Mouse (Mus musculus) layer of hippocampus, postnatal 10 days (tissue): ENCODE data around the gene Lrrk1. TPM values are rescaled to one million over a fixed set of nuclear protein-coding genes. Genes with fewer than 3 reads are reported as not detected.
A peak's percentile ranks its signal among the peaks of the same experiment; 100 is the strongest.
"Not testable (repeated sequence)": the region's sequence is repeated elsewhere in the genome, so short reads cannot be mapped to it uniquely, and the experiment has no call there.

ENCODE experiments used
- DNase-seq, 2 experiments: peaks; one replicate each; pipeline ENCODE4 v3.0.0; 2021; ENCODE audit warnings: low spot score in 2 of 2
- microRNA-seq, 2 experiments: library from miRNA; unstranded; fragments of <30 nt; microRNA quantifications; one replicate each; pipeline ENCODE4 v1.2.0; 2021
- total RNA-seq, 2 experiments: library from RNA; stranded (reverse); gene quantifications; 2 replicates each; pipeline ENCODE4 v1.2.3; 2021

Lrrk1 gene
- total RNA-seq, 2 experiments from 2014 or later = 3.1 to 3.4 TPM

DNA sequence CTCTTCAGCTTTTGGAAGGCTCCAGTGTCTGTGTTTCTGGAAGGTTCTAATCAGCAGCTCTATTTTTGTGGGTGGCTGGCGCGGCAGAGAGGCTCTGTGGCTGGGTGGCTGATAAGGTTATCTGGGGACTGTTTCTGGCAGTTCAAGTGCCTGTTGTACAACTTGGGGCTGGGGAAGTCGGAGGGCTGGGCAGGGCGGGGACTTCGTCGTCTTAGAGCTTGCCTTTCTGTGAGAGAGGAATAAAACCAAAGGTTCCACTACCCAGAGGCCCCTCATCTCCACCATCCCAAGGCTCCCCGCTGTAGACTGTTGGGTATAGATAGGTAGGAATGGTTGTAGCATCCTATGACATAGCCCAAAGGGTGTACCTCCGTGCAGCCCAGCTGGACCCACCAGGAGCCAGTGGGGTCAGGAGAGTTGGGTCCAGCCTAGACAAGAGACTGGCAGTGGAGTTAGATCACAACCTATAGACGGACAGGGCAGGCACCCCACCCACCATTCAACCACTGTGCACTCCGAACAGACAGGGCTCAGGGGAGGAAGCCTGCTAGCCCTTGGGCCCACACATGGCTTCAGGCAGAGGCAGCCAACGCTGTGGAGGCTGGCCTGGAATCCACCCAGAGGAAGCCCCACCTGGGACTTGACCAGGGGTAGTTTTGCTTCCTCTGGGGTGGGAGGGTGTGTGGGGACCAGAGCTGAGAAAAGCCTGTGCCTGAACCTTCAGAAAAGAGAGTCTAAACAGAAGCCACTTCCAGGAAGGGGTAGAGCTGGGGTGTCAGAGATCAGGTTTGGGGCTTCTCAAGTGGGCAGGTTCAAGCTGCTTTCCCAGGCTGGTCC is 191.3 kb downstream of the Lrrk1 start:
- DNase-seq = no peak

- DNase-seq = no peak
Measured at GRCm38 (mm10) chr7:66195881-66196280, 192.3 kb downstream of the Lrrk1 start.

GRCm38 (mm10) chr7:66194511-66194910 is 193.6 kb downstream of the Lrrk1 start:
- DNase-seq = no peak

GRCm38 (mm10) chr7:66190385-66190784 is 197.8 kb downstream of the Lrrk1 start:
- not testable (repeated sequence) for DNase-seq

DNA sequence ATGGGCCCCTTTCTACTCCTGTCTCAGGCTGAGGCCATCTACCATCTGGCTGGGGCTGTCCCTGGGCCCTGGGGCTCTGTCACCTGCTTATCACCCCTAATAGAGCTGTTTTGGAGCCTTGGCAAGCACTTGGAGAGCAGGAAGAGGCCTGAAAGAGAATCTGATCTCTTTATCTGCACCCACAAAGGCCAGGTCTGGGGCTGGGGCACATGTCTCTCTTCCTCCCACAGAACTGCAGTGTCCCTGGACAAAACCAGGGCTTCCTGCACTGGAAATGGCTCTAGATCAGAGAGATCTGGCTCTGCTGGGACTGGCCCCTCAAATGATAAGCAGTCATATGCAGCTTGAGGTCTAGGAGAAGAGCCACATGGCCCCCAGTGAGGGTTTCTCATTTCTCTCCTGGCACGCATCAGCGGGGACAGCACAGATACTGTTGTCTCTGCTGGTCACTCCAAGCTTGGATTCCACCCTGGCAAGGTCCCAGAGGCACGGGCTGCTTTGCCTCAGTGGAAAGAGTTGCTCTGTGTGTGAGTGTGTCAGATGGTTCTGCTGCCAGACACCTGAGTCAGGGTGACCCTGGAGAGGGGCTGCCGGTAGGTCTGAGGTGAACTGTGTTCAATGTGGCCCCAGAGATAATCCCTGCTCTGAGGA is 200.4 kb downstream of the Lrrk1 start:
- no peak for DNase-seq

DNA sequence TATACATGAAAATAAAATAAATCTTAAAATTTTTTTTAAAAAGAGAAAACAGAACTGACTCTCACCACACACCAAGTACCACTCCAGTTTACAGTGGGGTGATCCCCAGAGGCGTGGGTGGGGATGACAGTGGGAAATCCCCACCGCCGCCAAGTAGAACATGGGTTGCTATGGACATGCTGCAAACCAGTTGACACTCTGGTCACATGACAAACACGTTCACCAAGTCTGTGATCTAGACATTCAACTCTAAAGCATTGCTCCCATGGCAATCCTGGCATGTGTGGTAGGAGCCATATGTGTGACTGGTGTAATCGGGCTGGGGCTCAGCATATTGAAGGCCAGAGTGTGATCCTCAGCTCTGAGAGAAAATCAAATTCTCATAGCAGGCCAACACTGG is 202.8 kb downstream of the Lrrk1 start:
- no peak for DNase-seq

- DNase-seq = no peak
Measured at GRCm38 (mm10) chr7:66184026-66184425, 204.1 kb downstream of the Lrrk1 start.

DNA sequence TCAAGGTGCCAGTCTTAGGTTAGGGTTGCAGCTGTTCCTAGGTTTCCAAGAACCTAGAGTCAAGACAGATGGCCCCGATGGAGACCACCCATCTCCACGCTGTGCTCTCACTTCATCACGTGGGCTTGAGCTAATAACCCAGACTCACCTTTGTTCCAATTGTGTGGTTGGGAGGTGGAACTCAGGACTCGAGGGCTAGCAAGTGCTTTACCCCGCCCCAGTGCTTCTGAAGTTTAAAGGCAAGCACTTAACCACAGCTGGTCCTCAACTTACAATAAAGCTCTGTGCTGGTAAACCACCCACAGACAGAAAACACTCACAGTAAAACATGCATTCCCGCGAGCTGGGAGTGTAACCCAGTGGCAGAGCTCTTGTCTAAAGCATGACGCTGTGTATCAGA is 204.7 kb downstream of the Lrrk1 start:
- DNase-seq = no peak

GRCm38 (mm10) chr7:66182075-66182715 is 206.0 kb downstream of the Lrrk1 start:
- DNase-seq = no peak

GRCm38 (mm10) chr7:66180711-66181365 is 207.3 kb downstream of the Lrrk1 start:
- no peak for DNase-seq

GRCm38 (mm10) chr7:66180260-66180659 is 207.9 kb downstream of the Lrrk1 start:
- no peak for DNase-seq

DNA sequence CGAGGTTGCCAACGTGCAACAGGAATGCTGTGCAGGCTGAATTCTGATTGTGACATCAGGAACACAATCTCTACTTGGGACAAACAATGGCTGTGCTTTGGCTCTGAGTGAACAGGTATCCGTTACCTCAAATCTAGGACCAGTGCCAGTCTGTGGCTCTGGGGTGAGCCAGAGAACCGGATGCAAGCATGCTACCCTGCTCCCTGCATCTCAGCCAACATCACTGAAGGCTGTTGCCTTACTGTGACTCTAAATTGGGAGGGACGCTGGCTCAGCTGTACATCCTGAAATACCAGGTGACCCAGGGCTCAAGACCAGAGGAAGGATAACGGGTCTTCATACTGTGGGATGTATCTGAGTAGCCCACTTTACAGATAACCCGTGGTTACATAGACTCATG is 208.4 kb downstream of the Lrrk1 start:
- no peak for DNase-seq

DNA sequence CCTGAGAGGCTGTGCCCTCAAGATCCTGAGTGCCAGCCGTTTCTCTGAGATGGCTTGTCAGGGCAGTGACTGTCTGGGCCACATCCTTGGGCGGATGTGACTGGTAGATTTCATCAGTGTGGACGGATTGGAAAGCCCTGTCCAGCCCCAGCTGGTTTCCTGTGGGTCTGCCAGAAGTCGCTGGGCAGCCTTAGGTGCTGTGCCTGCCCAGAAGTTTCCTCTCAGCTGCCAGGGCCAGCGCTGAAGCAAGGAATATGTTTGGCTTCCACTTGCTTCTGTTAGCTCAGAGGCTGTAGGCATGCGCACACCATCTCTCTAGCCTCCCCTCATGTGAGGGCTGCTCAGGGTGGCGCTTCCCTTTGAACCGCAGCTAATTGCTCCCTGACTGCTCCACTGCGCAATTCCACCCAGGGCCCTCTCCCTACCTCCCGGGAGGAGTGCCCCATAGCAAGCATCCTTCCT is 209.0 kb downstream of the Lrrk1 start:
- DNase-seq = peak; percentile 52 to 61

DNA sequence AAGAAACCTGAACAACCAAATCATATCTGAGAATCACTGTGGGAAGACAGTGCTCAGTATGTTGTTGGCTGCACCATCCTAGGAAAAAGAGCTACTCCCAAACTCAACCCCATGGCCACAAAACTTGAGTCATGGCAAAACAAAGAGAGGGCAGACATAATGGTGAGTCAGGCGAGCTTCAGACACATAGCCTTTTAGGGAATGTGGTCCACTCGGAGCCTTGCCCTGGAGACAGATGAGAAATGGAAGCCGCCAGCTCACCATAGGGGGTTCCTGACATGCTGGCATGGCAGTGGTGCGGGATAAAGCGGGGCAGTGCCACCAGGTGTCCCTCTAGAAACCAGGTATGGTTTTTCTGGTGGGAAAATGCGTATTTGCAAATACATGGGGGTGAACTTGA is 210.0 kb downstream of the Lrrk1 start:
- DNase-seq = no peak

DNA sequence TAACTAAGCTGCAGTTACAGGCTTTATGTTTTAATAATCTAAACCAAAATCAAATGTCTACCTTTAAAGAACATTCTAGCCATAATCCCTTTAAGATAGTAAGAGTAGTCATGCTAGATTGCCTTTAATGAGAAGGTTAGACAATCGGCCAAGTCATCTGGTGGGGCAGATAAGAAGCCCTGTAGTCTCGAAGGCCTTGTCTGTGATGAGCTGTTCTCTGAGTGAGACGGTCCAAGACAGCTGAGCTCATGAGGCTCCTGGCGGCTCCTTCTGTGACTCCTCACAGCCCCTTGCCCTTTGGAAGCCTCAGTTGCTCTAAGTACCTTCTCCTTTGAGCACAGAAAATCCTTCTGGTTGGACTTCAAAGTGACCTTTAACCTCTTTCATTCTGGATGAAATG is 211.2 kb downstream of the Lrrk1 start:
- DNase-seq = no peak

Small RNAs within 50 kb of the gene (microRNA-seq; reads per million reads assigned to microRNA genes)
- 0 reads per million in 2 experiments for gene Mir7057

Other genes starting within 250 kb of the Lrrk1 start
- gene Gm10974, start 22.4 kb downstream of the Lrrk1 start, total RNA-seq = not detected
- gene Aldh1a3, start 39.2 kb upstream of the Lrrk1 start, total RNA-seq = 1 to 10 TPM in 1 of 2 experiments, under 1 TPM in 1; 0.94 to 1.4 TPM